Mouse (Mus musculus) thymus, adult 2 months (tissue): ENCODE data around the gene Cachd1. TPM values are rescaled to one million over a fixed set of nuclear protein-coding genes. Genes with fewer than 3 reads are reported as not detected.

ENCODE experiments used
- DNase-seq: peaks from one replicate; pipeline ENCODE4 v3.0.0; 2021
- H3K27ac ChIP-seq: fragments of 200-500 bp; 2 replicates; pipeline ENCODE4 v1.5.1; 2012; ENCODE audit warnings: low read length, control low read depth; ENCODE audit not compliant: control insufficient read depth, insufficient read depth
- H3K27me3 ChIP-seq: fragments of 200-500 bp; 2 replicates; pipeline ENCODE4 v1.6.1; 2012; ENCODE audit warnings: mild to moderate bottlenecking, low read length, moderate library complexity, mixed read lengths; ENCODE audit not compliant: control insufficient read depth, insufficient read depth
- H3K36me3 ChIP-seq: fragments of 200-500 bp; 2 replicates; pipeline ENCODE4 v1.6.1; 2012; ENCODE audit warnings: mild to moderate bottlenecking, low read length, moderate library complexity; ENCODE audit not compliant: control insufficient read depth, insufficient read depth
- H3K4me1 ChIP-seq: fragments of 200-500 bp; replicated peaks from 2 replicates; pipeline ENCODE4 v1.6.1; 2012; ENCODE audit warnings: low read length; ENCODE audit not compliant: control insufficient read depth, insufficient read depth
- H3K4me3 ChIP-seq: fragments of 200-500 bp; 2 replicates; pipeline ENCODE4 v1.5.1; 2012; ENCODE audit warnings: mild to moderate bottlenecking, low read length, control low read depth, moderate library complexity; ENCODE audit not compliant: control insufficient read depth, insufficient read depth
- CTCF ChIP-seq: fragments of 200-500 bp; IDR thresholded peaks from 2 replicates; pipeline ENCODE4 v1.5.1; 2012; ENCODE audit warnings: mild to moderate bottlenecking, control low read depth, low read length, moderate library complexity, borderline replicate concordance; ENCODE audit not compliant: control insufficient read depth, poor library complexity, insufficient read depth; ENCODE audit errors: extremely low read depth
- POLR2A ChIP-seq: fragments of 200-500 bp; IDR thresholded peaks from 2 replicates; pipeline ENCODE4 v1.6.1; 2012; ENCODE audit warnings: mild to moderate bottlenecking, low read length, control low read depth, moderate library complexity; ENCODE audit not compliant: control insufficient read depth, poor library complexity, insufficient read depth; ENCODE audit errors: extremely low read depth
- WGBS: fragments of 180-500 bp; shearing (Covaris S2); methylation state at CpG from one replicate; pipeline ENCODE4 v1.1.7; 2018; 5-methylcytosine and 5-hydroxymethylcytosine counted together
- polyA plus RNA-seq: library from polyadenylated mRNA; depleted of rRNA; stranded (reverse); fragments of >200 nt; gene quantifications from 2 replicates; pipeline ENCODE4 v1.2.3, GENCODE M21; 2012

Gene Cachd1
- polyA plus RNA-seq, 1 experiment, result 15.9 TPM

GRCm38 (mm10) chr4:100913666-100914065 is 137.2 kb downstream of the Cachd1 start:
- WGBS, result 83% methylated on average over 4 of the region's 4 CpGs
- Histone ChIP-seq H3K4me1 (no peaks in the 10 kb centered on the region), H3K36me3 (no peaks in the 10 kb centered on the region), H3K27me3 (no peaks in the 10 kb centered on the region), H3K27ac (no peak overlapping the region), H3K4me3 (no peak overlapping the region)
- DNase-seq, result no peak
- no peak for TF ChIP-seq POLR2A

GRCm38 (mm10) chr4:100914532-100914931 is 138.1 kb downstream of the Cachd1 start:
- TF ChIP-seq POLR2A (no peak), CTCF (no peak)

GRCm38 (mm10) chr4:100915093-100915492 is 138.6 kb downstream of the Cachd1 start:
- no peak overlapping the region for H3K4me3 ChIP-seq
- H3K36me3 ChIP-seq, result no peaks in the 10 kb centered on the region
- no peaks in the 10 kb centered on the region for H3K4me1 ChIP-seq
- H3K27ac ChIP-seq, result no peak overlapping the region
- TF ChIP-seq CTCF, result no peak
- TF ChIP-seq POLR2A, result no peak
- no peaks in the 10 kb centered on the region for H3K27me3 ChIP-seq
- WGBS, result 91% methylated on average over 2 of the region's 2 CpGs
- no peak for DNase-seq

More at GRCm38 (mm10) chr4:100914532-100914931, 138.1 kb downstream of the Cachd1 start:
- Histone ChIP-seq H3K4me3 (no peak overlapping the region), H3K27ac (no peak overlapping the region), H3K4me1 (no peaks in the 10 kb centered on the region), H3K36me3 (no peaks in the 10 kb centered on the region), H3K27me3 (no peaks in the 10 kb centered on the region)
- DNase-seq, result no peak
- WGBS, result 53% methylated on average over 3 of the region's 3 CpGs

- Histone ChIP-seq H3K27me3 (no peaks in the 10 kb centered on the region), H3K27ac (no peak overlapping the region), H3K4me3 (no peak overlapping the region), H3K36me3 (no peaks in the 10 kb centered on the region), H3K4me1 (no peaks in the 10 kb centered on the region)
- TF ChIP-seq CTCF (no peak), POLR2A (no peak)
- DNase-seq, result no peak
- WGBS, result 90% methylated on average over 1 of the region's 1 CpGs
These were observed 141.0 kb downstream of the Cachd1 start for GRCm38 (mm10) chr4:100917511-100917910.

- no peak for DNase-seq
- Histone ChIP-seq H3K27ac (no peak overlapping the region), H3K27me3 (no peaks in the 10 kb centered on the region), H3K4me1 (no peaks in the 10 kb centered on the region), H3K4me3 (no peak overlapping the region), H3K36me3 (no peaks in the 10 kb centered on the region)
- 92% methylated on average over 1 of the region's 1 CpGs for WGBS
- TF ChIP-seq POLR2A (no peak), CTCF (no peak)
These were observed 143.9 kb downstream of the Cachd1 start for GRCm38 (mm10) chr4:100920413-100920812.

GRCm38 (mm10) chr4:100922816-100923554 is 146.5 kb downstream of the Cachd1 start:
- no peak for DNase-seq
- no peaks in the 10 kb centered on the region for H3K36me3 ChIP-seq
- TF ChIP-seq CTCF (no peak), POLR2A (no peak)
- no peaks in the 10 kb centered on the region for H3K4me1 ChIP-seq
- WGBS, result 90% methylated on average over 11 of the region's 11 CpGs
- H3K27me3 ChIP-seq, result no peaks in the 10 kb centered on the region
- H3K4me3 ChIP-seq, result no peak overlapping the region
- H3K27ac ChIP-seq, result no peak overlapping the region

GRCm38 (mm10) chr4:100923598-100923997 is 147.1 kb downstream of the Cachd1 start:
- Histone ChIP-seq H3K27ac (no peak overlapping the region), H3K36me3 (no peaks in the 10 kb centered on the region), H3K27me3 (no peaks in the 10 kb centered on the region), H3K4me1 (no peaks in the 10 kb centered on the region), H3K4me3 (no peak overlapping the region)
- 86% methylated on average over 6 of the region's 6 CpGs for WGBS
- DNase-seq, result no peak
- TF ChIP-seq CTCF, result no peak
- no peak for TF ChIP-seq POLR2A
